Mouse (Mus musculus) kidney, embryonic 16.5 days (tissue): Measurements from ENCODE around the gene Ptprb. TPM values are rescaled to one million over a fixed set of nuclear protein-coding genes. Genes with fewer than 3 reads are reported as not detected.

ENCODE experiments used
- ATAC-seq: fragments of 200-750 bp; cut with Nextera tagmentation; 2 replicates; pipeline ENCODE4 v1.8.0; 2017; ENCODE audit warnings: moderate TSS enrichment; ENCODE audit not compliant: low FRiP score, low TSS enrichment
- H3K27ac ChIP-seq: fragments of 300-500 bp; sonication (generic); 2 replicates; pipeline ENCODE4 v1.5.1; 2014; ENCODE audit warnings: low read length
- H3K27me3 ChIP-seq: fragments of 300-500 bp; sonication (generic); 2 replicates; pipeline ENCODE4 v1.6.1; 2014; ENCODE audit warnings: low read length, control low read depth, mixed read lengths; ENCODE audit not compliant: insufficient read depth
- H3K36me3 ChIP-seq: fragments of 300-500 bp; sonication (generic); 2 replicates; pipeline ENCODE4 v1.6.1; 2014; ENCODE audit warnings: low read length, control low read depth, mixed read lengths; ENCODE audit not compliant: insufficient read depth
- H3K4me1 ChIP-seq: fragments of 300-500 bp; sonication (generic); 2 replicates; pipeline ENCODE4 v1.6.1; 2014; ENCODE audit warnings: low read length, control low read depth, mixed read lengths; ENCODE audit not compliant: insufficient read depth
- H3K4me2 ChIP-seq: fragments of 300-500 bp; sonication (generic); replicated peaks from 2 replicates; pipeline ENCODE4 v1.6.1; 2014; ENCODE audit warnings: low read depth, low read length
- H3K4me3 ChIP-seq: fragments of 300-500 bp; sonication (generic); 2 replicates; pipeline ENCODE4 v1.5.1; 2014; ENCODE audit warnings: mild to moderate bottlenecking, low read length
- H3K9ac ChIP-seq: fragments of 300-500 bp; sonication (generic); replicated peaks from 2 replicates; pipeline ENCODE4 v1.6.1; 2014; ENCODE audit warnings: low read length
- H3K9me3 ChIP-seq: fragments of 300-500 bp; sonication (generic); 2 replicates; pipeline ENCODE4 v1.6.1; 2016; ENCODE audit warnings: low read length, control low read depth
- WGBS: fragments of 180-500 bp; shearing (Covaris S2); extraction: QIAGEN DNeasy Blood & Tissue Kit; methylation state at CpG from one replicate; pipeline ENCODE4 v1.1.7; 2014; 5-methylcytosine and 5-hydroxymethylcytosine counted together
- polyA plus RNA-seq: library from polyadenylated mRNA; unstranded; fragments of >200 nt; fragmentation: Nextera tagmentation; extraction: Ambion mirVana; gene quantifications from 2 replicates; pipeline ENCODE4 v1.2.1, GENCODE M21; 2015

The Ptprb gene
- polyA plus RNA-seq, 1 experiment from 2014 or later: 7.0 TPM

GRCm38 (mm10) chr10:116354372-116354771 is 79.0 kb downstream of the Ptprb start:
- WGBS: 83% methylated on average over 5 of the region's 5 CpGs

GRCm38 (mm10) chr10:116362181-116362580 is 86.9 kb downstream of the Ptprb start:
- Histone ChIP-seq H3K36me3 (no peaks in the 10 kb centered on the region), H3K9me3 (no peaks in the 10 kb centered on the region), H3K9ac (no peak overlapping the region), H3K4me1 (no peaks in the 10 kb centered on the region), H3K27me3 (no peaks in the 10 kb centered on the region), H3K4me3 (no peak overlapping the region), H3K27ac (no peak overlapping the region), H3K4me2 (no peak overlapping the region)
- WGBS: 89% methylated on average over 6 of the region's 6 CpGs
- ATAC-seq: no peak

More at GRCm38 (mm10) chr10:116354372-116354771, 79.0 kb downstream of the Ptprb start:
- ATAC-seq: no peak
- Histone ChIP-seq H3K4me3 (no peak overlapping the region), H3K27me3 (no peaks in the 10 kb centered on the region), H3K9me3 (no peaks in the 10 kb centered on the region), H3K36me3 (no peaks in the 10 kb centered on the region), H3K4me1 (no peaks in the 10 kb centered on the region), H3K4me2 (no peak overlapping the region), H3K9ac (no peak overlapping the region), H3K27ac (no peak overlapping the region)

GRCm38 (mm10) chr10:116362645-116363044 is 87.3 kb downstream of the Ptprb start:
- 92% methylated on average over 8 of the region's 8 CpGs for WGBS

GRCm38 (mm10) chr10:116364759-116365158 is 89.4 kb downstream of the Ptprb start:
- no peak overlapping the region for H3K4me2 ChIP-seq
- WGBS: 24% methylated on average over 7 of the region's 7 CpGs
- H3K27me3 ChIP-seq: no peaks in the 10 kb centered on the region
- ATAC-seq: peak; percentile 46; the same call in 1 of the 2 replicates
- no peak overlapping the region for H3K4me3 ChIP-seq
- no peaks in the 10 kb centered on the region for H3K36me3 ChIP-seq
- no peaks in the 10 kb centered on the region for H3K4me1 ChIP-seq
- no peak overlapping the region for H3K9ac ChIP-seq
- no peak overlapping the region for H3K27ac ChIP-seq
- no peaks in the 10 kb centered on the region for H3K9me3 ChIP-seq

More at GRCm38 (mm10) chr10:116362645-116363044, 87.3 kb downstream of the Ptprb start:
- Histone ChIP-seq H3K27me3 (no peaks in the 10 kb centered on the region), H3K4me2 (no peak overlapping the region), H3K9ac (no peak overlapping the region), H3K27ac (no peak overlapping the region), H3K36me3 (no peaks in the 10 kb centered on the region), H3K4me3 (no peak overlapping the region), H3K9me3 (no peaks in the 10 kb centered on the region), H3K4me1 (no peaks in the 10 kb centered on the region)
- no peak for ATAC-seq

- no peaks in the 10 kb centered on the region for H3K4me1 ChIP-seq
- H3K27ac ChIP-seq: no peak overlapping the region
- H3K4me3 ChIP-seq: no peak overlapping the region
- H3K4me2 ChIP-seq: no peak overlapping the region
- H3K9ac ChIP-seq: no peak overlapping the region
- H3K36me3 ChIP-seq: no peaks in the 10 kb centered on the region
- H3K9me3 ChIP-seq: no peaks in the 10 kb centered on the region
- H3K27me3 ChIP-seq: no peaks in the 10 kb centered on the region
- WGBS: 34% methylated on average over 6 of the region's 6 CpGs
- no peak for ATAC-seq
Observed at GRCm38 (mm10) chr10:116370991-116371725, 95.8 kb downstream of the Ptprb start.

- H3K9me3 ChIP-seq: no peaks in the 10 kb centered on the region
- H3K36me3 ChIP-seq: no peaks in the 10 kb centered on the region
- WGBS: 91% methylated on average over 6 of the region's 6 CpGs
- H3K9ac ChIP-seq: no peak overlapping the region
- no peaks in the 10 kb centered on the region for H3K27me3 ChIP-seq
- no peak overlapping the region for H3K4me3 ChIP-seq
- H3K4me2 ChIP-seq: no peak overlapping the region
- H3K27ac ChIP-seq: no peak overlapping the region
- ATAC-seq: no peak
- no peaks in the 10 kb centered on the region for H3K4me1 ChIP-seq
Observed at GRCm38 (mm10) chr10:116374111-116374510, 98.8 kb downstream of the Ptprb start.

GRCm38 (mm10) chr10:116376853-116377252 is 101.5 kb downstream of the Ptprb start:
- Histone ChIP-seq H3K27me3 (no peaks in the 10 kb centered on the region), H3K9me3 (no peaks in the 10 kb centered on the region), H3K36me3 (no peaks in the 10 kb centered on the region), H3K9ac (no peak overlapping the region), H3K4me3 (no peak overlapping the region), H3K4me2 (no peak overlapping the region), H3K4me1 (no peaks in the 10 kb centered on the region), H3K27ac (no peak overlapping the region)
- ATAC-seq: no peak
- 65% methylated on average over 4 of the region's 4 CpGs for WGBS

- peaks cover 17% of the 10 kb centered on the region for H3K4me1 ChIP-seq
- H3K36me3 ChIP-seq: no peaks in the 10 kb centered on the region
- WGBS: 47% methylated on average over 13 of the region's 13 CpGs
- no peak overlapping the region for H3K4me2 ChIP-seq
- peak overlapping the region; percentile 52 for H3K27ac ChIP-seq
- no peak overlapping the region; the same call in 1 of the 2 replicates for H3K9ac ChIP-seq
- H3K9me3 ChIP-seq: no peaks in the 10 kb centered on the region
- H3K4me3 ChIP-seq: no peak overlapping the region
- H3K27me3 ChIP-seq: no peaks in the 10 kb centered on the region
- peak; percentile 82 for ATAC-seq
Observed at GRCm38 (mm10) chr10:116382826-116383685, 107.7 kb downstream of the Ptprb start.

- no peak overlapping the region for H3K4me2 ChIP-seq
- no peak overlapping the region for H3K4me3 ChIP-seq
- ATAC-seq: no peak
- H3K27ac ChIP-seq: no peak overlapping the region
- H3K9me3 ChIP-seq: no peaks in the 10 kb centered on the region
- H3K36me3 ChIP-seq: no peaks in the 10 kb centered on the region
- H3K27me3 ChIP-seq: no peaks in the 10 kb centered on the region
- 68% methylated on average over 4 of the region's 4 CpGs for WGBS
- H3K4me1 ChIP-seq: peaks cover 17% of the 10 kb centered on the region
- no peak overlapping the region for H3K9ac ChIP-seq
Observed at GRCm38 (mm10) chr10:116384401-116384800, 109.1 kb downstream of the Ptprb start.
